Mouse (Mus musculus): ENCODE results near the gene Taldo1.
"Not testable (repeated sequence)": the region's sequence is repeated elsewhere in the genome, so short reads cannot be mapped to it uniquely, and the experiment has no call there.

Taldo1 gene

DNA sequence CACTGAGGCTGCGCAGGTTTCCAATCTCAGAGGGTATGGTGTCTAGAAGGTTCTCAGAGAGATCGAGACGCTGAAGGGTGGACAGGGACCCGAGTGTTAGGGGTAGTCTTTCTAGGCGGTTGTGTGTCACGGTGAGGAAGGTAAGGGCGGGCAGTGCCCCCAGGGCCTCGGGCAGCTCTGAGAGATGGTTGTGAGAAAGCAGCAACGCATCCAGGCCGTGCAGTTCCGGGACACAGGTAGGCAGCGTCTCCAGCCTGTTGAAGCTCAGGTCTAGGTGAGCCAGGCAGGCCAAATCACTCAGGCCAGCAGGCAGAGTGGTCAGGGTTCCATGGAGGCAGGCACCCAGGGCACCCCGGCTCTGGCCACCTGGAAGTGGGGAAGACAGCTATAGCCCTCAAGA, 50.2 kb downstream of the Taldo1 start:
- no peak for DNase-seq

GRCm38 (mm10) chr7:141443081-141443821, 51.3 kb downstream of the Taldo1 start:
- peak; percentile 64 for DNase-seq

DNA sequence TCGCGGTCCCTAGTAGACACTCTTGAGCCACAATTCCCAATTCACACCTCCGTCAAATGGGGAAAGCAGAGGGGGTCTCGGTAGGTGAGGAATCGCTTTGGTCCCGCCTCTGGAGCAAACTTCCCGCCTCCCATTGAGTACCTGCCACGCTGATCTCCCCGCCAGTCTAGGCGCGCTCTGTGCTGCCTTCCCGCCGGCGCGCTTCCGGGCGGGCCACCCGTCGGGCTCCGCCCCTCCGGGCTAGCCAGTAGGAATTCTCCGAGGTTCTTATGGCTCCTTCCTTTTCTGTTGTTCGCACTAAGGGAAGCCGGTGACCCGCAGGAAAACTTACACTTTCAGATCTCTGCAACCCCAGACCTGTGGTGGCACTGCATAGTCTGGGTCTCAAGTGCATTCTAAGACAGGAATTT, 51.8 kb downstream of the Taldo1 start, which contains the start of gene Pidd1:
Pidd1 (minus strand) TSS at position 198 of the 410 bp plus-strand sequence.
- peak; percentile 47 for DNase-seq

- DNase-seq, result not testable (repeated sequence)
Observed at GRCm38 (mm10) chr7:141446374-141446773, 54.4 kb downstream of the Taldo1 start.

DNA sequence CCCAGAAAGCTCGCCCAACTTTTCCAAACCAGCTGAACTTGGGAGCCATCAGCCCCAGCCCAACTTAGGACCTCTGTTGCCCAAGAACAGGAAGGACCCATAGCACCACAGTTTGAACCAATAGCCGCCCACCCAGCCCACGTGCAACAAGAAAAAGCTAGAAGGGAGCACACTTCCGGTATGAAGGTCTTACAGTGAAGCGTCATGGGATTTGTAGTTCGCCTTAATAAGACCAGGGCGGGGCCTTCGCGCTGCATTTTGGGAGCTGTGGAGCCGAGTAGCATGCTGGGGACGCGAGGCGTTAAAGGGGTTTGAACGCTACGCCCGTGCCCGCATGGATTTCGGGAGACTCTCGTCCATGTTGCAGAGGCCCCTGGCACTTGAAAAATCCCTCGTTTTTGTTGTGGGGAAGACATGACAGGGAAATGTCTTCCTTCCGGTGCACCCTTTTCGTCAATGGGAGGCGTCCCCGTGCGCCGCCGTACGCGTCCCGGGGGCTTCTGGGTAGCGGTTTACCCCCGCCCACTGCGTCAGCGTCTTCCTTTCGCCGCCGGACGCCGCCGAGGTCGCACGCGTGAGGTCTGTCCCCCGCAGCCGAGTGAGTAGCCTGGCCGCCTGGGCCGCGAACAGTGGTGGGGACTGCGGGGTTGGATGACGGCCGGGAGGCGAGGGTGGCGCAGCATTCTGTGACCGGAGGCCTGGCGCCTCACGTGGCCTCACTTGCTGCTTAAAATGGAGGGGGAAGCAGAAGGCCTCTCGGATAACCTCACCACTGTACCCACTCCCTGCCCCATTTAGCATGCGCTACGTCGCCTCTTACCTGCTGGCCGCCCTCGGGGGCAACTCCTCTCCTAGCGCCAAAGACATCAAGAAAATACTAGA, 55.4 kb downstream of the Taldo1 start, which contains the start of gene Rplp2:
Rplp2 (plus strand) TSS at position 261 of the 882 bp plus-strand sequence.
- DNase-seq, result peak; percentile 94

GRCm38 (mm10) chr7:141451928-141452327, 59.9 kb downstream of the Taldo1 start:
- no peak for DNase-seq

Measured in cerebellum, adult 9-11 months (tissue).